Mouse (Mus musculus) embryonic facial prominence, embryonic 13.5 days (tissue): ENCODE results near the gene Sel1l2. TPM values are rescaled to one million over a fixed set of nuclear protein-coding genes. Genes with fewer than 3 reads are reported as not detected.

Source experiments
- ATAC-seq: fragments of 200-750 bp; cut with Nextera tagmentation; 2 replicates; pipeline ENCODE4 v1.8.0; 2017; ENCODE audit warnings: low read depth; ENCODE audit not compliant: insufficient number of reproducible peaks, insufficient read depth, low FRiP score, low TSS enrichment
- H3K27ac ChIP-seq: fragments of 300-500 bp; sonication (generic); 2 replicates; pipeline ENCODE4 v1.5.1; 2015; ENCODE audit warnings: moderate library complexity, mild to moderate bottlenecking, inconsistent platforms
- H3K27me3 ChIP-seq: fragments of 300-500 bp; sonication (generic); 2 replicates; pipeline ENCODE4 v1.6.1; 2015; ENCODE audit warnings: mild to moderate bottlenecking, inconsistent platforms
- H3K36me3 ChIP-seq: fragments of 300-500 bp; sonication (generic); 2 replicates; pipeline ENCODE4 v1.6.1; 2015; ENCODE audit warnings: mild to moderate bottlenecking, inconsistent platforms
- H3K4me1 ChIP-seq: fragments of 300-500 bp; sonication (generic); 2 replicates; pipeline ENCODE4 v1.6.1; 2015; ENCODE audit warnings: inconsistent platforms
- H3K4me2 ChIP-seq: fragments of 300-500 bp; sonication (generic); 2 replicates; pipeline ENCODE4 v1.6.1; 2015; ENCODE audit warnings: moderate library complexity, mild to moderate bottlenecking, inconsistent platforms
- H3K4me3 ChIP-seq: fragments of 300-500 bp; sonication (generic); 2 replicates; pipeline ENCODE4 v1.5.1; 2015; ENCODE audit warnings: mild to moderate bottlenecking, inconsistent platforms
- H3K9ac ChIP-seq: fragments of 300-500 bp; sonication (generic); 2 replicates; pipeline ENCODE4 v1.6.1; 2015; ENCODE audit warnings: mild to moderate bottlenecking, inconsistent platforms
- H3K9me3 ChIP-seq: fragments of 300-500 bp; sonication (generic); 2 replicates; pipeline ENCODE4 v1.6.1; 2016; ENCODE audit warnings: inconsistent platforms
- WGBS: fragments of 180-500 bp; shearing (Covaris S2); methylation state at CpG from one replicate; pipeline ENCODE4 v1.1.7; 2015; ENCODE audit warnings: mixed read lengths; 5-methylcytosine and 5-hydroxymethylcytosine counted together
- polyA plus RNA-seq: library from polyadenylated mRNA; unstranded; fragments of >200 nt; fragmentation: Nextera tagmentation; extraction: Ambion mirVana; gene quantifications from 2 replicates; pipeline ENCODE4 v1.2.1, GENCODE M21; 2015

Sel1l2 gene
- polyA plus RNA-seq, 1 experiment from 2014 or later = not detected

DNA sequence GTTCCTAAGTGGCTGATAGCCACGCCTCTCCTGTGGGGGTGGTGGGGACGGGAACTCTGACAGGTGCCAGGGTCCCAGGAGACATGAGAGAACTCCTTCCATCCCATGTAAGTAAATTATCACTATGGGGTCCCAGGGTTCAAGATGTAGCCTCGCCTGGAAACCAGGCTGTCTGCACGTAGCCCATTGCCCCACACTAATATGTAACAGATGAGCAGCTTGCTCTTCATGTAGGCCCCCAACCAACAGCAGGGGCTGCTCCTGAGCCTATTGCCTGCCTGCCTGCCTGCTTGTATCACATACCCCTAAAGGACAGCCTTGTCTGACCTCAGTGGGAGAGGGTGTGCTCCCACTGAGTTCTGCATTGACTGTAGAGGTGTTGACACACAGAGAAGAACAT lies 92.4 kb downstream of the Sel1l2 start:
- Histone ChIP-seq H3K4me1 (peaks cover 9% of the 10 kb centered on the region), H3K4me2 (no peak overlapping the region), H3K9me3 (no peaks in the 10 kb centered on the region), H3K4me3 (no peak overlapping the region), H3K27me3 (no peaks in the 10 kb centered on the region), H3K27ac (no peak overlapping the region), H3K9ac (no peak overlapping the region), H3K36me3 (no peaks in the 10 kb centered on the region)
- WGBS = 12% methylated on average over 4 of the region's 4 CpGs
- ATAC-seq = 0 out of 2 replicates have a peak, but pooled peaks have one; percentile 32

DNA sequence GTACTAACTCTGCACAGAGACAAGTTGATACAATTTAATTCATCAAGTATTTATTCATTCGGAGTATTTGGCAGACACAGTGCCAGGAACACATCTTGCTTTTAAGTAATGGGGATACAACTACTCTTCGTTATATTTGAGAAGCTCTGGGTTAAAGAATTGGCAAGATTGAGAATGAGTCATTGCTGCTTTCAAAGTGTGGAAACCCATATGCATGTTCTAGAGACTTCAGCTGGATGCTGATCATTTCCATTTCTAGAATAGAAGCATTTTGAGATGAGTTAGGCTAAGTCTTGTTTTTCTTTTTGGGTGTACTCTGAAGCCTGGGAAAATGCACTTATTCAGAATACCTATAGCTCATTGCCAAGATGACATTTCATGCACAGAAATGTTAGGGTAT lies 95.7 kb downstream of the Sel1l2 start:
- Histone ChIP-seq H3K36me3 (no peaks in the 10 kb centered on the region), H3K4me3 (no peak overlapping the region), H3K27me3 (no peaks in the 10 kb centered on the region), H3K4me1 (peaks cover 9% of the 10 kb centered on the region), H3K9me3 (no peaks in the 10 kb centered on the region), H3K4me2 (no peak overlapping the region), H3K9ac (no peak overlapping the region), H3K27ac (no peak overlapping the region)
- WGBS = 89% methylated on average over 2 of the region's 2 CpGs
- no peak for ATAC-seq

GRCm38 (mm10) chr2:140280808-140281207 lies 108.7 kb downstream of the Sel1l2 start:
- no peaks in the 10 kb centered on the region for H3K27me3 ChIP-seq
- no peak overlapping the region for H3K9ac ChIP-seq
- ATAC-seq = no peak
- H3K36me3 ChIP-seq = no peaks in the 10 kb centered on the region
- H3K4me3 ChIP-seq = no peak overlapping the region
- no peaks in the 10 kb centered on the region for H3K4me1 ChIP-seq
- H3K27ac ChIP-seq = no peak overlapping the region
- no peak overlapping the region for H3K4me2 ChIP-seq
- 62% methylated on average over 8 of the region's 8 CpGs for WGBS
- no peaks in the 10 kb centered on the region for H3K9me3 ChIP-seq

GRCm38 (mm10) chr2:140255595-140256141 lies 133.8 kb downstream of the Sel1l2 start:
- no peaks in the 10 kb centered on the region for H3K9me3 ChIP-seq
- no peaks in the 10 kb centered on the region for H3K36me3 ChIP-seq
- H3K4me3 ChIP-seq = no peak overlapping the region
- no peaks in the 10 kb centered on the region for H3K27me3 ChIP-seq
- no peak overlapping the region for H3K4me2 ChIP-seq
- no peak for ATAC-seq
- WGBS = 75% methylated on average over 2 of the region's 2 CpGs
- no peak overlapping the region for H3K27ac ChIP-seq
- 0 out of 2 replicates have a peak, but pooled peaks cover 4% of the 10 kb centered on the region for H3K4me1 ChIP-seq
- H3K9ac ChIP-seq = no peak overlapping the region

GRCm38 (mm10) chr2:140254256-140254655 lies 135.2 kb downstream of the Sel1l2 start:
- Histone ChIP-seq H3K9ac (no peak overlapping the region), H3K27me3 (no peaks in the 10 kb centered on the region), H3K27ac (no peak overlapping the region), H3K4me3 (no peak overlapping the region), H3K36me3 (no peaks in the 10 kb centered on the region), H3K9me3 (no peaks in the 10 kb centered on the region), H3K4me1 (0 out of 2 replicates have a peak, but pooled peaks cover 4% of the 10 kb centered on the region), H3K4me2 (no peak overlapping the region)
- ATAC-seq = no peak
- WGBS = 82% methylated on average over 7 of the region's 7 CpGs

- no peak overlapping the region for H3K9ac ChIP-seq
- H3K36me3 ChIP-seq = no peaks in the 10 kb centered on the region
- H3K27ac ChIP-seq = no peak overlapping the region
- H3K4me2 ChIP-seq = no peak overlapping the region
- H3K9me3 ChIP-seq = no peaks in the 10 kb centered on the region
- WGBS = 89% methylated on average over 5 of the region's 5 CpGs
- H3K27me3 ChIP-seq = no peaks in the 10 kb centered on the region
- no peak for ATAC-seq
- H3K4me1 ChIP-seq = no peaks in the 10 kb centered on the region
- H3K4me3 ChIP-seq = no peak overlapping the region
Measured at GRCm38 (mm10) chr2:140243105-140243504, 146.4 kb downstream of the Sel1l2 start.

DNA sequence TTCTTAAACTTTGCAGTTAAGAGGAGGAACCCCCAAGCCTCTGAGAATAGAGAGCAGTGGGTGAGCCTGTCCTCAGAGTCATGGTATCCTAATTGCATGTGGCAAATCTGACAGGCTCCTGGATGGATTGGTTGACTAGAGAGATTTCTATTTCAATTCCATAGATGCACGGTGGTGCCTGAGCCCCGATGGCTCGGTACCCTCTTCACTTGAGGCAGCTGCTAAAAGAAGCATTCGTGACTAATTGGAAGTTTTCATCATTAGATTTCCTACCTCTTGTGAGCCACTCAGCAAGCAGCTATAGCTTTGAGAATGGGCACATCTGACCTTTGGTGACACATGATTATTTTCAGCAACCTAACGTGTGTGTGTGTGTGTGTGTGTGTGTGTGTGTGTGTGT lies 147.1 kb downstream of the Sel1l2 start:
- no peak overlapping the region for H3K4me2 ChIP-seq

DNA sequence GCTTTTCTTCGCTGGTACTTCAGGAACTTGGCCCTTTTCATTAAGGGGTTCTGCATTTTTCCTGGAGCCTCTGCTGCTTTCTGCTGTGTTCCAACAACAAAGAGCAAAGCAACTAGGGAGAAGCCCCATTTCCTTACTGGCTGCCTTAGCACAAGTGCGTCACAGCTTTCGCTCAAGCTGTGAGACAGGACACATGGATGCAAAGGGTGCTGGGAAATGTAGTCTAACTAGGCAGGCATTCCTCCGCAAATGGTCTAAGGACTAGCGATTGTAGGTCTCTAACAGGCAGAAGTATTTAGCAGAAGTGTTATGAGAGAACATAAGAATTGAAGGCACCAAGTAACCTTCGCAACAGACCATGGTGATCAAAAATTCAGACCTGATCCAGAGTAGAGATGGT lies 152.3 kb downstream of the Sel1l2 start:
- Histone ChIP-seq H3K9ac (no peak overlapping the region), H3K4me1 (no peaks in the 10 kb centered on the region), H3K27me3 (no peaks in the 10 kb centered on the region), H3K4me2 (peak overlapping the region; percentile 16; the same call in 1 of the 2 replicates), H3K36me3 (no peaks in the 10 kb centered on the region), H3K4me3 (no peak overlapping the region; the same call in 1 of the 2 replicates), H3K9me3 (no peaks in the 10 kb centered on the region), H3K27ac (no peak overlapping the region)
- 59% methylated on average over 6 of the region's 6 CpGs for WGBS
- no peak for ATAC-seq

More for the DNA sequence above, 147.1 kb downstream of the Sel1l2 start:
- Histone ChIP-seq H3K4me3 (no peak overlapping the region), H3K36me3 (no peaks in the 10 kb centered on the region), H3K27me3 (no peaks in the 10 kb centered on the region), H3K9ac (no peak overlapping the region), H3K27ac (no peak overlapping the region), H3K9me3 (no peaks in the 10 kb centered on the region), H3K4me1 (no peaks in the 10 kb centered on the region)
- 79% methylated on average over 5 of the region's 5 CpGs for WGBS
- no peak for ATAC-seq

- no peak overlapping the region for H3K27ac ChIP-seq
- ATAC-seq = no peak
- WGBS = 49% methylated on average over 1 of the region's 1 CpGs
Measured at GRCm38 (mm10) chr2:140230295-140230694, 159.2 kb downstream of the Sel1l2 start.

GRCm38 (mm10) chr2:140220325-140220724 lies 169.2 kb downstream of the Sel1l2 start:
- no peak overlapping the region for H3K4me2 ChIP-seq

More at GRCm38 (mm10) chr2:140230295-140230694, 159.2 kb downstream of the Sel1l2 start:
- Histone ChIP-seq H3K36me3 (no peaks in the 10 kb centered on the region), H3K27me3 (no peaks in the 10 kb centered on the region), H3K9me3 (no peaks in the 10 kb centered on the region), H3K4me1 (no peaks in the 10 kb centered on the region), H3K9ac (no peak overlapping the region), H3K4me2 (no peak overlapping the region), H3K4me3 (no peak overlapping the region)

GRCm38 (mm10) chr2:140215965-140216364 lies 173.5 kb downstream of the Sel1l2 start:
- H3K4me2 ChIP-seq = no peak overlapping the region
- H3K27me3 ChIP-seq = no peaks in the 10 kb centered on the region
- H3K9me3 ChIP-seq = no peaks in the 10 kb centered on the region
- H3K9ac ChIP-seq = no peak overlapping the region
- no peak overlapping the region for H3K4me3 ChIP-seq
- H3K4me1 ChIP-seq = no peaks in the 10 kb centered on the region
- no peak overlapping the region for H3K27ac ChIP-seq
- no peak for ATAC-seq
- 56% methylated on average over 1 of the region's 1 CpGs for WGBS
- no peaks in the 10 kb centered on the region for H3K36me3 ChIP-seq

More at GRCm38 (mm10) chr2:140220325-140220724, 169.2 kb downstream of the Sel1l2 start:
- H3K9me3 ChIP-seq = no peaks in the 10 kb centered on the region
- no peak overlapping the region for H3K27ac ChIP-seq
- no peaks in the 10 kb centered on the region for H3K36me3 ChIP-seq
- no peaks in the 10 kb centered on the region for H3K27me3 ChIP-seq
- H3K9ac ChIP-seq = no peak overlapping the region
- H3K4me3 ChIP-seq = no peak overlapping the region
- ATAC-seq = no peak
- H3K4me1 ChIP-seq = no peaks in the 10 kb centered on the region
- 68% methylated on average over 8 of the region's 8 CpGs for WGBS

GRCm38 (mm10) chr2:140215415-140215814 lies 174.1 kb downstream of the Sel1l2 start:
- Histone ChIP-seq H3K4me3 (no peak overlapping the region), H3K9me3 (no peaks in the 10 kb centered on the region), H3K27me3 (no peaks in the 10 kb centered on the region), H3K36me3 (no peaks in the 10 kb centered on the region), H3K27ac (no peak overlapping the region), H3K4me1 (no peaks in the 10 kb centered on the region), H3K4me2 (no peak overlapping the region), H3K9ac (no peak overlapping the region)
- WGBS = 65% methylated on average over 2 of the region's 2 CpGs
- no peak for ATAC-seq
